In genomic region chr1:187649871-187650270, GRCm38 (mm10) we compare ENCODE assay signal across 9 mouse cellular contexts. TPM values are rescaled to one million over a fixed set of nuclear protein-coding genes. Genes with fewer than 3 reads are reported as not detected.
DNase-seq lines count a peak whose midpoint lies in the region; ATAC-seq lines count a peak whose summit lies in the region.
"Had no signal": no experiment of that assay in that cellular context is flagged by ENCODE, and none has a peak within 500 bp of the region (broad histone marks: within the 10 kb centered on the region; RNA-seq: fewer than 3 reads in every experiment).

No protein-coding gene starts in this region.

- H3K4me3 ChIP-seq in heart, embryonic 11.5 days (ENCODE audit: low read depth, low read length) = no peak overlapping the region
- H3K4me3 ChIP-seq in midbrain, embryonic 16.5 days (ENCODE audit: low read depth, low read length) = no peak overlapping the region
- H3K4me3 ChIP-seq in forebrain, embryonic 15.5 days = no peak overlapping the region
- no peak overlapping the region for H3K4me3 ChIP-seq in forebrain, embryonic 13.5 days
- H3K4me3 ChIP-seq: lung, embryonic 15.5 days had no signal

- H3K9ac ChIP-seq in heart, embryonic 11.5 days (ENCODE audit: low read depth, low read length) = no peak overlapping the region
- no peak overlapping the region for H3K9ac ChIP-seq in midbrain, embryonic 16.5 days (ENCODE audit: low read depth, low read length)
- H3K9ac ChIP-seq in forebrain, embryonic 15.5 days (replicated peaks) = no peak overlapping the region
- H3K9ac ChIP-seq in forebrain, embryonic 13.5 days = no peak overlapping the region
- H3K9ac ChIP-seq: lung, embryonic 15.5 days had no signal

- H3K36me3 ChIP-seq in heart, embryonic 11.5 days (ENCODE audit: control insufficient read depth, insufficient read depth, low read length) = no peaks in the 10 kb centered on the region
- 0 out of 2 replicates have a peak, but pooled peaks cover 2% of the 10 kb centered on the region for H3K36me3 ChIP-seq in midbrain, embryonic 16.5 days (ENCODE audit: control insufficient read depth, insufficient read depth, low read length)
- H3K36me3 ChIP-seq in forebrain, embryonic 15.5 days = no peaks in the 10 kb centered on the region
- H3K36me3 ChIP-seq in forebrain, embryonic 13.5 days (ENCODE audit: poor library complexity, severe bottlenecking) = no peaks in the 10 kb centered on the region
- H3K36me3 ChIP-seq: lung, embryonic 15.5 days had no signal

- no peak for ATAC-seq in heart, embryonic 11.5 days (replicated peaks; ENCODE audit: insufficient number of reproducible peaks, low FRiP score, low TSS enrichment)
- ATAC-seq in midbrain, embryonic 16.5 days = no peak
- ATAC-seq in forebrain, embryonic 15.5 days (replicated peaks) = no peak
- no peak for ATAC-seq in forebrain, embryonic 13.5 days

- peaks cover 22% of the 10 kb centered on the region for H3K4me1 ChIP-seq in heart, embryonic 11.5 days (ENCODE audit: control insufficient read depth, insufficient read depth, low read length)
- H3K4me1 ChIP-seq in midbrain, embryonic 16.5 days (ENCODE audit: control insufficient read depth, insufficient read depth, low read length) = peaks cover 10% of the 10 kb centered on the region
- H3K4me1 ChIP-seq in forebrain, embryonic 15.5 days = 0 out of 2 replicates have a peak, but pooled peaks cover 4% of the 10 kb centered on the region
- H3K4me1 ChIP-seq in forebrain, embryonic 13.5 days = peaks cover 13% of the 10 kb centered on the region; the same call in 1 of the 2 replicates

- intact Hi-C loops in left cerebral cortex, postnatal 4 days (cut with DNase I) = no loop called here
- intact Hi-C loops in left cerebral cortex, postnatal 36 days (cut with DNase I) = no loop called here

- no peaks in the 10 kb centered on the region for H3K9me3 ChIP-seq in heart, embryonic 11.5 days (replicated peaks; ENCODE audit: control insufficient read depth, low read length)
- no peaks in the 10 kb centered on the region for H3K9me3 ChIP-seq in midbrain, embryonic 16.5 days (replicated peaks; ENCODE audit: control insufficient read depth, low read length, poor library complexity, severe bottlenecking)
- no peaks in the 10 kb centered on the region for H3K9me3 ChIP-seq in forebrain, embryonic 15.5 days
- H3K9me3 ChIP-seq in forebrain, embryonic 13.5 days (replicated peaks) = no peaks in the 10 kb centered on the region
- H3K9me3 ChIP-seq: lung, embryonic 15.5 days had no signal

- peak overlapping the region; percentile 41; the same call in 1 of the 2 replicates for H3K27ac ChIP-seq in heart, embryonic 11.5 days (ENCODE audit: low read depth, low read length)
- H3K27ac ChIP-seq in midbrain, embryonic 16.5 days (ENCODE audit: low read length) = no peak overlapping the region
- H3K27ac ChIP-seq in forebrain, embryonic 15.5 days (replicated peaks) = no peak overlapping the region
- no peak overlapping the region for H3K27ac ChIP-seq in forebrain, embryonic 13.5 days
- H3K27ac ChIP-seq: lung, embryonic 15.5 days had no signal

- WGBS in heart, embryonic 11.5 days (ENCODE audit: insufficient replicate concordance) = 35% methylated on average over 5 of the region's 5 CpGs
- whole genome bisulfite sequencing in midbrain, embryonic 16.5 days = 55% methylated on average over 5 of the region's 5 CpGs
- 55% methylated on average over 5 of the region's 5 CpGs for WGBS in forebrain, embryonic 15.5 days
- 55% methylated on average over 5 of the region's 5 CpGs for WGBS in forebrain, embryonic 13.5 days

- DNase-seq in left cerebral cortex, postnatal 4 days = peak; percentile 28
- DNase-seq in left cerebral cortex, postnatal 36 days (ENCODE audit: low spot score in 2 of 2) = no peak
- DNase-seq in cerebellum, postnatal 10 days = peak; percentile 57 to 66
- DNase-seq: kidney, adult 18-20 months had no signal

- H3K4me2 ChIP-seq in heart, embryonic 11.5 days = peak overlapping the region; percentile 7; the same call in 1 of the 2 replicates
- peak overlapping the region; percentile 77 for H3K4me2 ChIP-seq in midbrain, embryonic 16.5 days (ENCODE audit: low read length)
- H3K4me2 ChIP-seq in forebrain, embryonic 15.5 days (replicated peaks) = no peak overlapping the region
- no peak overlapping the region for H3K4me2 ChIP-seq in forebrain, embryonic 13.5 days
- H3K4me2 ChIP-seq: lung, embryonic 15.5 days had no signal

- H3K27me3 ChIP-seq in heart, embryonic 11.5 days (ENCODE audit: control insufficient read depth, insufficient read depth, low read length) = no peaks in the 10 kb centered on the region
- no peaks in the 10 kb centered on the region for H3K27me3 ChIP-seq in midbrain, embryonic 16.5 days (ENCODE audit: control insufficient read depth, insufficient read depth, low read depth, low read length)
- no peaks in the 10 kb centered on the region for H3K27me3 ChIP-seq in forebrain, embryonic 15.5 days
- no peaks in the 10 kb centered on the region for H3K27me3 ChIP-seq in forebrain, embryonic 13.5 days
- H3K27me3 ChIP-seq: lung, embryonic 15.5 days had no signal

RNA-seq across cellular contexts. Expression of gene Esrrg, which starts 41.3 kb away (rescaled TPM):
- 10 to 100 TPM; 15.7 to 19.6 TPM for total RNA-seq in left cerebral cortex, postnatal 4 days (2021)
- 10 to 100 TPM; 29.8 to 30.6 TPM for total RNA-seq in left cerebral cortex, postnatal 36 days (2021)
- polyA plus RNA-seq in heart, embryonic 11.5 days (2014; fragmentation: Nextera tagmentation; extraction: Ambion mirVana) = 34.2 and 36.2 TPM in 2 replicates
- polyA plus RNA-seq in midbrain, embryonic 16.5 days (2015; fragmentation: Nextera tagmentation; extraction: Ambion mirVana) = 24.9 and 26.5 TPM in 2 replicates
- polyA plus RNA-seq in forebrain, embryonic 15.5 days (2015; fragmentation: Nextera tagmentation; extraction: Ambion mirVana) = 8.6 and 9.9 TPM in 2 replicates
- 9.3 and 9.7 TPM in 2 replicates for polyA plus RNA-seq in forebrain, embryonic 13.5 days (2015; fragmentation: Nextera tagmentation; extraction: Ambion mirVana)

Comparison
In these comparisons a context has a peak if more than half of its experiments do, and no peak if none do; other contexts are left out.
1. DNase-seq: peak in left cerebral cortex, postnatal 4 days (single experiment) and cerebellum, postnatal 10 days (2 of 2); none in left cerebral cortex, postnatal 36 days (0 of 2).
2. H3K4me2 ChIP-seq: peak in heart, embryonic 11.5 days (single experiment) and midbrain, embryonic 16.5 days (single experiment); none in forebrain, embryonic 15.5 days (single experiment) and forebrain, embryonic 13.5 days (single experiment).